Mouse (Mus musculus): Measurements from ENCODE around the gene Prkce.

The Prkce gene

DNA sequence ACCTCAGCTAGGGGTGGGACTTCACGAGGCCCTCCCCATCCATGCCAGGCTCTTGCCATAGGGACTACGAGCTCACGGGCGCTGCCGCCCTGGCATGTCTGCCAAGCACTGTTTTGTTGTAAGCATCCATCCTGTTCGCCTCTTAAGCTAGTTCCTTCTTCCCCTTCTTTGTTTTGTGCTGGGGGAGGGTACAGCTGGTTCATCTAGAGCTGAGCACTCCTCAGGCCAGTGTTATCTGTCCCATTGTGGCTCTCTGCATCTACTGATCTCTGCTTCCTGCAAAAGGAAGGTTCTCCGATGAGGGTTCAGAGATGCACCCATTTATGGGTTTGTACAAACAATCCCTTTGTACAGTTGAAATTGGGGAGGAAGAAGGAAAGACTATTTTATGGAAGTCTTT is 9.1 kb downstream of the Prkce start:
- no peak for DNase-seq (ENCODE audit: extremely low spot score)

DNA sequence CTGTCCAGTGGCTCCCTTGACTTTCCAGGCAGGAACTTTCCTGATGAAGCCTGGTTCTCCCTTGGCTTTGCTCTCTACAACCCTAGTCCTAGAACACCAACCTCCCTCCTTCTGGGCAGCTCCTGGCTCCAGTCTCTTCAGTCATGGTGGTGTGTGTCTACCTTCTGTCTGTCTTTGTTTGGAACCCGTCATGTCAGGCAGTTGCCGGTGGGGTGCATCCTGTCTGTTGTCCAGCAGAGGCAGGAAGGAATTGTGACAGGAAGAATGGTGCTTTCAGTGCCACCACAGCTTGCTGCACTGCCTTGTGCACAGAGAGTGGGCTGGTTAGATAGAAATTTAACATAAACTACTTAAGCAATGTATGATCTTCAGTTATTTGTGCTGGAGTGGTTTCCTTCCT is 16.2 kb downstream of the Prkce start:
- no peak for DNase-seq (ENCODE audit: extremely low spot score)

DNA sequence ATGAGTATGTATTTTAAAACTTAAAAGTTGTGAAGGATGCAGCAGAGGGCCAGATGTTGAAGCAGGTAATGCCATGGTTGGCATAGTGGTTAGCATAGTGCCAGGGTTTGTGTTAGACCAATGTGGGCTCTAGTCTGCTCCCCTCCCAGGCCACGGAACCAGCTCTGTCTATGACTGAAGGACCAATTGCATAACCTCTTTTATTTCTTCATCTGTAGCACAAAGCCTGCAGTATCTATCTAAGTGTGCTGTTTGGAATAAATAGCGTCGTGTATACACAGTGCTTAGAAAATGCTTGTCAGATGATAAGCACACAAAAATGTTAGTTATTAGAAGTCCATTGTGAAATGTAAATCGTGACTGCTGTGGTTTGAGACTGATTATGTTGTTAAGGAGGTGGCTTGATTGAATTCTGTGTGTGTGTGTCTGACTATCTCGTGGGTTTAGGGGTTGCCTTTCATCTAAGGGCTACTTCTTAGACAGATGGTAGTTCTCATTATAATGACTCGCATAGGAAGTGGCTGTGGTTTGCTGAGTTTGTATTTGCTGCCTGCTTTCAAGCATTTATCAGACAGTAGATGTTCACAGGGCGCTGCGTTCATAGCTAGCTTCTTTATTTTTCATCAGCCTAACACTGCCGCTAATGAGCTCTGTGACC is 17.1 kb downstream of the Prkce start:
- no peak for DNase-seq (ENCODE audit: extremely low spot score)

DNA sequence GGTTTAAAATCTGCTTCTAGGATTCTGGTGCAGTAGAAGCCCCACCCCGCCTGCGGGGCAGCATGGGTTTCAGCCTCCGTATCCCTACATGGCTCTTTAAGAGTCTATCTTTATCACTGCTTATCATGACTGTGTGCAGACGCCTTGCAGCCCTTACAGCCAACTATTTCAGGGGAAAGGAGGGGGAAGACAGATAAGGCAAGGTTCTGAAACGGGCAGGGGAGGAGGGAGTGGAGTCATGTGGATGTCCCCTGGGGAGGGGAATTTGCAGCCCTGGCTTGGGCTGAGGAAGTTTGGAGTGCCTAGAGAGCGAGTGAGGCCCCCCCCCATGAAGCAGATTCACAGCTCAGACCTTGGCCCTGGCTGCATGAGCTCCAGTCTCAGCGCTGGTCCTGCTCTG is 18.0 kb downstream of the Prkce start:
- DNase-seq (ENCODE audit: extremely low spot score), result no peak

DNA sequence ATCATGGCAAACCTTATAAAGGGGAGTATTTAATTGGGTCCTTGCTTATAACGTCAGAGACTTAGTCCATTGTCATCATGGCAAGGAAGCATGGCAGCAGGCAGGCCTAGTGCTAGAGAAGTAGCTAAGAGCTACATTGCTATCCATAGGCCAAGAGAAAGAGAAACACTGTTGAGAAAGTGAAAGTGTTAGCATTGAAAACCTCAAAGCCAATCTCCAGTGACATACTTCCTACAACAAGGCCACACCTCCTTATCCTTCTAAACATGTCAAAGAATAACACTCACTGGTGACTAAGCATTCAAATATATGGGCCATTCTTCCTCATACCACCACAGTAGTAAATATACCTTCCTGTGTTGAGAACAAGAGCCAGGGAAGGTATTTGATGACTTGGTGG is 20.2 kb downstream of the Prkce start:
- no peak for DNase-seq (ENCODE audit: extremely low spot score)

DNA sequence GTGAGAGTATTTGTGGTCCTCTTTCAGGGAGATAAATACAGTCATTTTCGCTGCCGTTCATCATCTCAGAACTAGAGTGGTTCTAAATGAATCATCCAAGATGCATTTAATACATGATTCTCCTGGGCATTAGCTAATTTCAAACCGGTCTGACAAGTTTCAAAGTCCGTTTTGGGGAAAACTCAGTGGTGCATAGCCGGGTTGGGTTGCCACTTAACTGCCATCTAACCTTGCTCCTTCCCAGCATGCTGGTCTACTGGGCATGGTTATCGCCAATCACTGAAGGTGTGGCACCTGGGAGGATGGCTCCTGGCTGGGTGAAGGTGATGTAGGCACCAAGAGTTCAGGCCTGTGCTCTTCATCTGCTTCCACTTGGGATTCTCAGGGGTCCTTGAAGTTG is 26.4 kb downstream of the Prkce start:
- no peak for DNase-seq (ENCODE audit: extremely low spot score)

GRCm38 (mm10) chr17:86194921-86195320 is 27.3 kb downstream of the Prkce start:
- no peak for DNase-seq (ENCODE audit: extremely low spot score)

- DNase-seq (ENCODE audit: extremely low spot score), result no peak
These were observed 31.2 kb downstream of the Prkce start for GRCm38 (mm10) chr17:86198496-86199465.

- no peak for DNase-seq (ENCODE audit: extremely low spot score)
These were observed 34.4 kb downstream of the Prkce start for GRCm38 (mm10) chr17:86201981-86202380.

DNA sequence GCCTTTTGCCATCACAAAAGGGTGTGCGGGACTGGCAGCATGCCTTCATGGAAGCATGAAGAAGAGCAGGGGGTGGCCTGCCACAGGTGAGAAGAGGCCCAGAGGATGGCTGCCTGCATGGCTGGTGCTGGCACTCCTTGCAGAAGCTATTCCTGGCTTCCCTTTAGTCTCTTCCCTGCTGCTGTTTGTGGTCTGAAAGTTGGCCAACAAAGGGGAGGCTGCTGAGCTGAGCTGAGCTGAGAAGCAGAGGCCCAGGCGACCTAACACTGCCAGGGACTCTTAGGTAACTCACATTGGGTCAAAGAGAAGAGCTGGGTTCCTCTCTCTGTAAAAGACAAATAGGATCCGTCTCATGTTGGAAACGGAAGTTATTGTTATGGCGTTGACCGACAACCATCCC is 35.4 kb downstream of the Prkce start:
- no peak for DNase-seq (ENCODE audit: extremely low spot score)

GRCm38 (mm10) chr17:86203531-86204450 is 36.2 kb downstream of the Prkce start:
- no peak for DNase-seq (ENCODE audit: extremely low spot score)

GRCm38 (mm10) chr17:86206289-86206688 is 38.7 kb downstream of the Prkce start:
- DNase-seq (ENCODE audit: extremely low spot score), result no peak

DNA sequence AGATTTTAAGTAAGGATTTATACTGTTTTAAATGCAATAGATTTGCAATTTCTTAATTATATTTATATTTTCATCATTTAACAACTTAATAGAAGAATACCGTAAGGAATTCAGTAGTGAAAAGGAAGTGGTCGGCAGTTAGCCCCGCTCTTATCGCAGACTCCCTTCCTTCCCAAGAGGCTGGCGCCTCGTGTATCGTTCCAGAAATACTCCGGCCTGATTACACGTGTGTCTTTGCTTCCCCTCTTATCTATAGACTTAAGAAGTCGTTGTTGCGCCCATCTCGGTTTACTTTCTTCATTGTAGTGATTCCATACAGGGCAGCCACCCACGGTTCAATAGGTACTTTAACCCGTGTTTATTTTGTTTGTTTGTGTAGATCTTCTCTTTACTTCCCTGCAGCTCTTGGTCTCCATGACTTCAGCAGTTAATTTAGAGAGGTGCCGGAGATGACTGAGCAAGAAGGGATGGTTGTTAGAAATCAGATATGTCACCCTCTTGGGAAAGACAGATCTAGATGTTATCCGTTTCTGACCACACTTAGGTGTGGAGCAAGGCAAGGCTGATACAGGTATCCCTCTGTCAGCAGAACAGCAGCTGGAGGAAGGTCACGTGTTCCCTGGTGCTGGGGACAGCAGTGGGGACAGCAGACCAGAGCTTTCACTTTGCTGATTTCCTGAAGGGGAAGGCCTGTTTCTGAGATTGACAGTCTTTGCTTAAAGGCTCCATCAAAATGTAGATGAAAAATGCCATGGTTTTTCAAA is 40.7 kb downstream of the Prkce start:
- no peak for DNase-seq (ENCODE audit: extremely low spot score)

GRCm38 (mm10) chr17:86208821-86209186 is 41.2 kb downstream of the Prkce start:
- DNase-seq (ENCODE audit: extremely low spot score), result no peak

GRCm38 (mm10) chr17:86209680-86210251 is 42.2 kb downstream of the Prkce start:
- DNase-seq (ENCODE audit: extremely low spot score), result no peak

DNA sequence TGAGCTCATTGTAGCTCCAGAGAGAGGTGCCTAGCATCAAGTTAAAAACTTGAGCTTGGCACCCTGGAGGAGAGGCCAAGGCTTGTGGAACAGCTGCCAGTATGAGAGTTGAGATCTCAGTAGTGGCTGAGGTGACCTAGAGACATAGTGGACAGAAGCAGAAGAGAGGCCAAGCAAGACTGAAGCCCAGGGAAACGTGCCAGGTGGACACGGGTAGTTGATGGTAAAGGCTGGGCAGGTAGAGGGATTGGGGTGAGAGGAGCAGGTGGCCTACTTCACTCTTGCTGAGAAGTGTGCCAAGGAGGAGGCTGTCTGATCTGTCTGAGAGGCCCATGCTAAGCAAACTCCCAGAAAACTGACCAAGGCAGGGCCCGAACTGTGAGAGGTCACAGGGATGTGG is 44.6 kb downstream of the Prkce start:
- DNase-seq (ENCODE audit: extremely low spot score), result no peak

DNA sequence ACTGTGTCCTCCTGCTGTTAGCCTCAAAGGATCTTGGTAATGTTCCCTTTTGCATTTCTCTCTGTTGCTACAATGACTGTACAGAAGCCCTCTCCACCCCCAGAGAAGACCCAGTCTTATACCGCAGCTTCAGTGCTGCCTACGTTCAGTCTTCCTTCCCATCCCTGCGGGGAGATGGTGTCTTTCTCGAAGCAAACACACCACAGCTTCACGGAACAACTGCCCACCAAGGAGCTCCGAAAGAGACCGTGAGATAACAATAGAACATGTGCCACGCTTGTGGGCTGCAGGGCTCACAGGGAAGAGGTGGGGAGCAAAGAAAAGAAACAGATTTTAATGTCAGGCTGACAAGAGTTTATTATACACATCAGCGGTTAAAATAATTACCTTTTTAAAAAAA is 46.7 kb downstream of the Prkce start:
- no peak for DNase-seq (ENCODE audit: extremely low spot score)

DNA sequence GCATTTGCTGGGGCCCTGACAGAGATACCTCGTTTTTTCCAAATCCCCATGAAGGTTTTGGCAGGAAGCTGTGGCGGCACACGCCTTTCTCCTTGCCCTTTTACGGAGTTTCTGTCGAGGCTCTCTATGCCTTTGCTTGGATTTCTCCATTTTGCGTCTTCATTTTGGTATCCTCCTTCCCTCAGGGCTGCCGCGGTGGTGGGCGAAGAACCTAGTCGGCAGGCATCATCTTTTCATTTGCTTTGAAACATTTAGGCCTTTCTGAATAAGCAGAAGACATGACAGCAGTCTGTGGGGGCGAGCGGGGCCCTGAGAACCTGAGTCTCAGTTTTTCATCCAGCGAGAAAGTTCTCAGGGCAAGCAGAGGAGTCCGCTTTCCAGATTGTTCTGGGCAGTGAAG is 47.2 kb downstream of the Prkce start:
- no peak for DNase-seq (ENCODE audit: extremely low spot score)

- DNase-seq (ENCODE audit: extremely low spot score), result no peak
These were observed 48.2 kb downstream of the Prkce start for GRCm38 (mm10) chr17:86215771-86216170.

DNA sequence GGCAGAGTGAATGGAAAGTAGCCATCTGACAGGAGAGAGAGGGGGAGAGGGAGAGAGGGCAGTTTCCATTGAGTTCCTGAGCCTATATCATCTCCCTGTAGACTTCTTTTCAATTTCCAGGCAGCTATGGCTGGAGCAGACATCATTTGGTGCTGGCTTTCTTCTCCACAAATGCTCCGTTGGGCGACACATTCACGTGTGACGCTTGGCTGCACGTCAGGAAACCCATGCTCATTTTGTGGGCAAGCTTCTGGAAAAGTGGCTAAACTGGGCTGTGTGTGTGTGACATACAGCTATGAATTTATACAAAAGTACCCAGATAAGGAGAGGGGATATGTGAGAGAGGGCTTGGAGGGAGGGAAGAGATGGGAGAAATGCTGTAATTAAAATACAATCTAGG is 49.9 kb downstream of the Prkce start:
- DNase-seq (ENCODE audit: extremely low spot score), result no peak

- no peak for DNase-seq (ENCODE audit: extremely low spot score)
These were observed 51.0 kb downstream of the Prkce start for GRCm38 (mm10) chr17:86218553-86218952.
